Mouse (Mus musculus): Measurements from ENCODE around the gene Dut. TPM values are rescaled to one million over a fixed set of nuclear protein-coding genes. Genes with fewer than 3 reads are reported as not detected.
A peak's percentile ranks its signal among the peaks of the same experiment; 100 is the strongest.
"Not testable (repeated sequence)": the region's sequence is repeated elsewhere in the genome, so short reads cannot be mapped to it uniquely, and the experiment has no call there.

The Dut gene
- polyA plus RNA-seq, 1 experiment from 2014 or later: 97.0 TPM

- Histone ChIP-seq H3K4me2 (replicated peaks) (no peak overlapping the region), H3K27ac (no peak overlapping the region), H3K9ac (replicated peaks) (no peak overlapping the region), H3K36me3 (peaks cover 28% of the 10 kb centered on the region), H3K27me3 (no peaks in the 10 kb centered on the region), H3K4me1 (replicated peaks) (no peaks in the 10 kb centered on the region; the same call in 1 of the 2 replicates), H3K4me3 (replicated peaks) (no peak overlapping the region), H3K9me3 (peaks cover 3% of the 10 kb centered on the region; the same call in 1 of the 2 replicates)
- no peak; the same call in 1 of the 2 replicates for ATAC-seq
- whole genome bisulfite sequencing: 89% methylated on average over 14 of the region's 14 CpGs
Measured at GRCm38 (mm10) chr2:125259230-125260120, 12.5 kb downstream of the Dut start.

DNA sequence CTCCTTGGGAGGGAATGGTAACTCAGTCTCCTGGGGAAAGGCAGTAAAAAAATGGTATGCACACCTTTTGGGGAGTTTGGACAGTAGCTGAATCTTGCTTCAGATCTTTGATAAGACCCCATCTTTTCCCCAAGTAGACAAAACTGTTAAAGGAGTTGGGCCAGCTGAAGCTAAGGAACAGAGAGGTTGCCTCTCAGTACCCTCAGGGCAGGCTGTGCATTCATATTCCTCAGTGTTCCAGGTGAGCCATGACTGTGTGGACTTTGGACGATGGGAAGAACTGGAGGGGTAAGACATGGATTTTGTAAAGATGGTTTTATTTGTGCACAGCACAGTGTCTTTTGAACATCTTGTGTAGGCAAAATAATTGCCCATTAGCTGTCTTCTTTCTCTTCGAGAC is 13.3 kb downstream of the Dut start:
- no peak overlapping the region for H3K9ac ChIP-seq (replicated peaks)
- 88% methylated on average over 2 of the region's 2 CpGs for WGBS
- H3K4me2 ChIP-seq (replicated peaks): no peak overlapping the region
- H3K9me3 ChIP-seq: no peaks in the 10 kb centered on the region
- H3K4me1 ChIP-seq (replicated peaks): no peaks in the 10 kb centered on the region; the same call in 1 of the 2 replicates
- no peaks in the 10 kb centered on the region for H3K27me3 ChIP-seq
- no peak for ATAC-seq
- no peak overlapping the region for H3K27ac ChIP-seq
- H3K4me3 ChIP-seq (replicated peaks): no peak overlapping the region
- H3K36me3 ChIP-seq: peaks cover 24% of the 10 kb centered on the region

- H3K9me3 ChIP-seq: no peaks in the 10 kb centered on the region
- H3K4me2 ChIP-seq (replicated peaks): no peak overlapping the region
- H3K9ac ChIP-seq (replicated peaks): no peak overlapping the region
- ATAC-seq: peak; percentile 50; the same call in 1 of the 2 replicates
- H3K27me3 ChIP-seq: no peaks in the 10 kb centered on the region
- no peak overlapping the region for H3K4me3 ChIP-seq (replicated peaks)
- 23% methylated on average over 5 of the region's 5 CpGs for WGBS
- H3K36me3 ChIP-seq: peaks cover 6% of the 10 kb centered on the region
- H3K27ac ChIP-seq: no peak overlapping the region
- H3K4me1 ChIP-seq (replicated peaks): no peaks in the 10 kb centered on the region; the same call in 1 of the 2 replicates
Measured at GRCm38 (mm10) chr2:125263056-125263455, 16.1 kb downstream of the Dut start.

DNA sequence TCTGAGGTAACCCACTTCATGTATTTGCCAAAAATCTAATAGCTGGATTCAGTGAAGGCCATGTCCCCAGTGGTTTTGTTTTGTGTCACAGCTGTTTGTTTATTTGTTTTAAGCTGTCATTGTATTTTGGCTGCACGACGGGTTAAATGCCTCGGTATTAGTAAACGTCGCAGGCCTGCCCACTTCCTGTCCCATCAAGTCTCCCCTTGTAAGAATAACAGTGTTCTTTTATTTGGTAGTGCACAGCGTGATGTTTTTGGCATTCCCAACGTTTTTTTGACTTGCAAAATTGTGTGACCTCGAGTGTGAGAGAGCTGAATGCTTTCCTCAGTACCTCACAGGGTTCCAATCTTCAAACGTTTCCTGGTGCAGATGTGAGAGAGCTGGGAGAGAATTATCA is 16.8 kb downstream of the Dut start:
- no peak for ATAC-seq
- no peaks in the 10 kb centered on the region; the same call in 1 of the 2 replicates for H3K4me1 ChIP-seq (replicated peaks)
- H3K9me3 ChIP-seq: no peaks in the 10 kb centered on the region
- WGBS: 33% methylated on average over 9 of the region's 9 CpGs
- H3K36me3 ChIP-seq: 0 out of 2 replicates have a peak, but pooled peaks cover 4% of the 10 kb centered on the region
- H3K9ac ChIP-seq (replicated peaks): no peak overlapping the region
- no peaks in the 10 kb centered on the region for H3K27me3 ChIP-seq
- no peak overlapping the region for H3K4me3 ChIP-seq (replicated peaks)
- no peak overlapping the region for H3K27ac ChIP-seq
- no peak overlapping the region for H3K4me2 ChIP-seq (replicated peaks)

GRCm38 (mm10) chr2:125268876-125269275 is 21.9 kb downstream of the Dut start:
- ATAC-seq: no peak
- 75% methylated on average over 1 of the region's 1 CpGs for WGBS
- Histone ChIP-seq H3K36me3 (no peaks in the 10 kb centered on the region), H3K9ac (replicated peaks) (no peak overlapping the region), H3K4me3 (replicated peaks) (no peak overlapping the region), H3K27ac (no peak overlapping the region), H3K27me3 (no peaks in the 10 kb centered on the region), H3K4me2 (replicated peaks) (no peak overlapping the region), H3K9me3 (no peaks in the 10 kb centered on the region), H3K4me1 (replicated peaks) (no peaks in the 10 kb centered on the region; the same call in 1 of the 2 replicates)

GRCm38 (mm10) chr2:125275617-125276016 is 28.6 kb downstream of the Dut start:
- Histone ChIP-seq H3K27ac (no peak overlapping the region), H3K4me2 (replicated peaks) (no peak overlapping the region), H3K4me1 (replicated peaks) (no peaks in the 10 kb centered on the region), H3K36me3 (no peaks in the 10 kb centered on the region), H3K4me3 (replicated peaks) (no peak overlapping the region), H3K9me3 (no peaks in the 10 kb centered on the region), H3K9ac (replicated peaks) (no peak overlapping the region), H3K27me3 (no peaks in the 10 kb centered on the region)
- ATAC-seq: no peak
- WGBS: 66% methylated on average over 5 of the region's 5 CpGs

GRCm38 (mm10) chr2:125276692-125277091 is 29.7 kb downstream of the Dut start:
- H3K36me3 ChIP-seq: no peaks in the 10 kb centered on the region
- no peak for ATAC-seq
- no peak overlapping the region for H3K4me2 ChIP-seq (replicated peaks)
- H3K9ac ChIP-seq (replicated peaks): no peak overlapping the region
- H3K4me3 ChIP-seq (replicated peaks): no peak overlapping the region
- WGBS: 88% methylated on average over 5 of the region's 5 CpGs
- H3K27me3 ChIP-seq: no peaks in the 10 kb centered on the region
- H3K27ac ChIP-seq: no peak overlapping the region
- H3K9me3 ChIP-seq: no peaks in the 10 kb centered on the region
- H3K4me1 ChIP-seq (replicated peaks): no peaks in the 10 kb centered on the region

DNA sequence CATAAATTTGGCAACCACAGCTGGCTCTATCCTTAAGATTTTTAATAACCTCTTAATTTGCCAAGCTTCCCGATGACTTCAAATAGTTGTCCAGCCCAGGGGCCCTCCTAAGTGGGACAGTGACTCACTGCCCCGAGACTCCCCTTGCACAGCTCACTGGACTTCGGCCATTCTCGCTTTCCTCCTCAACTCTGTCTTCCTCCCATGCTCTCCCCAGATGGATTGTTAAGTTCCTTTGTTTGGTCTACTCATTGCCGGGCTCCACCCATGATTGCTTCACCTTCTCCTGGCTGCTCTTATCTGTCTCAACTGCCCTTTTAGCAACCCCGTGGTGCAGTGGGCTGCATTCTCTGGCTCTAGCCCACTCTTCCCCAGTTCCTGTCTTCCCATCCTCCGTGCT is 31.5 kb downstream of the Dut start:
- Histone ChIP-seq H3K4me1 (replicated peaks) (no peaks in the 10 kb centered on the region), H3K4me3 (replicated peaks) (no peak overlapping the region), H3K27me3 (no peaks in the 10 kb centered on the region), H3K27ac (no peak overlapping the region), H3K4me2 (replicated peaks) (no peak overlapping the region), H3K36me3 (no peaks in the 10 kb centered on the region), H3K9ac (replicated peaks) (no peak overlapping the region), H3K9me3 (no peaks in the 10 kb centered on the region)
- 77% methylated on average over 7 of the region's 7 CpGs for WGBS
- ATAC-seq: no peak

- WGBS: 82% methylated on average over 9 of the region's 9 CpGs
- H3K36me3 ChIP-seq; H3K4me1 ChIP-seq (replicated peaks); H3K4me3 ChIP-seq (replicated peaks); H3K9me3 ChIP-seq; H3K4me2 ChIP-seq (replicated peaks); H3K9ac ChIP-seq (replicated peaks); H3K27me3 ChIP-seq; ATAC-seq; H3K27ac ChIP-seq: not testable (repeated sequence)
Measured at GRCm38 (mm10) chr2:125279995-125280394, 33.0 kb downstream of the Dut start.

GRCm38 (mm10) chr2:125282334-125283206 is 35.6 kb downstream of the Dut start:
- Histone ChIP-seq H3K27me3 (no peaks in the 10 kb centered on the region), H3K4me1 (replicated peaks) (no peaks in the 10 kb centered on the region), H3K36me3 (no peaks in the 10 kb centered on the region), H3K4me2 (replicated peaks) (no peak overlapping the region), H3K4me3 (replicated peaks) (no peak overlapping the region), H3K27ac (no peak overlapping the region), H3K9ac (replicated peaks) (no peak overlapping the region), H3K9me3 (no peaks in the 10 kb centered on the region)
- WGBS: 83% methylated on average over 14 of the region's 14 CpGs
- no peak for ATAC-seq

- H3K27me3 ChIP-seq: no peaks in the 10 kb centered on the region
- WGBS: 69% methylated on average over 4 of the region's 4 CpGs
- no peak overlapping the region for H3K4me3 ChIP-seq (replicated peaks)
- no peak overlapping the region for H3K9ac ChIP-seq (replicated peaks)
- H3K4me1 ChIP-seq (replicated peaks): no peaks in the 10 kb centered on the region
- H3K27ac ChIP-seq: no peak overlapping the region
- H3K9me3 ChIP-seq: no peaks in the 10 kb centered on the region
- no peaks in the 10 kb centered on the region for H3K36me3 ChIP-seq
- ATAC-seq: no peak
- no peak overlapping the region for H3K4me2 ChIP-seq (replicated peaks)
Measured at GRCm38 (mm10) chr2:125285777-125286176, 38.8 kb downstream of the Dut start.
